In the genomic region with DNA sequence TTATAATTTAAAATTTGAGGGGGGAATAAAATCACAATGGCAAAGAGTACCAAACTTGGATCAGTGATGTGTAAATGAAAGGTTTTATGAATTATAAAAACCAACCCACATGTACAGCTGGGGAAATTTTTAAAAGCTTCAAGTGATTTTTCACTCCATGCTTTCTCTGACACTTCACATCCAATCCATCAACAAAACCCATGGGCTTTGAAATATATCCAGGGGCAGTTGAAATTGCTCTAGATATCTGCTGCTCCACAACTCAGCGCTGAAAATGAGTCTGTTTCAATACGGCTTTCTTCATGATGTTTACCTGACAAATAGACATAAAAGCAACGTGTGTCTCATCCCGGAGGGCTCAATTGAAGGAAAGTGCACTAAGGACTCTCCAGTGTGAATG, we compare ENCODE assay signal across 27 mouse cellular contexts.
"Had no signal": no experiment of that assay in that cellular context is flagged by ENCODE, and none has a peak within 500 bp of the region (broad histone marks: within the 10 kb centered on the region; RNA-seq: fewer than 3 reads in every experiment).

No protein-coding gene starts in this region.

- H3K4me2 ChIP-seq: embryonic facial prominence, embryonic 12.5 days; embryonic facial prominence, embryonic 13.5 days; embryonic facial prominence, embryonic 15.5 days; forebrain, embryonic 12.5 days; forebrain, embryonic 13.5 days; forebrain, embryonic 15.5 days had no signal

- H3K4me1 ChIP-seq: embryonic facial prominence, embryonic 10.5 days; embryonic facial prominence, embryonic 12.5 days; embryonic facial prominence, embryonic 13.5 days; embryonic facial prominence, embryonic 15.5 days; forebrain, embryonic 10.5 days; forebrain, embryonic 12.5 days; forebrain, embryonic 13.5 days; forebrain, embryonic 15.5 days had no signal

- H3K27me3 ChIP-seq: embryonic facial prominence, embryonic 12.5 days; embryonic facial prominence, embryonic 13.5 days; embryonic facial prominence, embryonic 15.5 days; forebrain, embryonic 12.5 days; forebrain, embryonic 13.5 days; forebrain, embryonic 15.5 days had no signal

- H3K36me3 ChIP-seq: embryonic facial prominence, embryonic 10.5 days; embryonic facial prominence, embryonic 12.5 days; embryonic facial prominence, embryonic 13.5 days; embryonic facial prominence, embryonic 15.5 days; forebrain, embryonic 10.5 days; forebrain, embryonic 12.5 days; forebrain, embryonic 15.5 days had no signal

- H3K9me3 ChIP-seq: embryonic facial prominence, embryonic 10.5 days; embryonic facial prominence, embryonic 12.5 days; embryonic facial prominence, embryonic 13.5 days; embryonic facial prominence, embryonic 15.5 days; forebrain, embryonic 10.5 days; forebrain, embryonic 12.5 days; forebrain, embryonic 13.5 days; forebrain, embryonic 15.5 days had no signal

- DNase-seq: cerebellum, adult 8-10 months; cerebellum, adult 9-10 months; cerebellum, adult 9-11 months; cerebellum, postnatal 10 days; cerebellum, postnatal 14 days; cerebellum, postnatal 25 days; cerebellum, postnatal 36 days; embryo, embryonic 11 days; gastrocnemius, adult 2 months; gastrocnemius, postnatal 10 days; gastrocnemius, postnatal 14 days; gastrocnemius, postnatal 25 days; gastrocnemius, postnatal 36 days; heart, adult 11 months; heart, adult 18-20 months; heart, adult 2 months had no signal

- ATAC-seq: forebrain, embryonic 13.5 days; forebrain, embryonic 14.5 days; forebrain, embryonic 15.5 days; forebrain, embryonic 16.5 days had no signal

- H3K9ac ChIP-seq: embryonic facial prominence, embryonic 12.5 days; embryonic facial prominence, embryonic 13.5 days; embryonic facial prominence, embryonic 15.5 days; forebrain, embryonic 12.5 days; forebrain, embryonic 13.5 days; forebrain, embryonic 15.5 days had no signal

- H3K27ac ChIP-seq: embryonic facial prominence, embryonic 10.5 days; embryonic facial prominence, embryonic 12.5 days; embryonic facial prominence, embryonic 13.5 days; embryonic facial prominence, embryonic 15.5 days; forebrain, embryonic 10.5 days; forebrain, embryonic 12.5 days; forebrain, embryonic 13.5 days; forebrain, embryonic 15.5 days; gastrocnemius, adult 2 months; heart, adult 2 months had no signal

- H3K4me3 ChIP-seq: embryonic facial prominence, embryonic 10.5 days; embryonic facial prominence, embryonic 12.5 days; embryonic facial prominence, embryonic 13.5 days; embryonic facial prominence, embryonic 15.5 days; erythroblast, embryonic 14.5 days; forebrain, embryonic 10.5 days; forebrain, embryonic 12.5 days; forebrain, embryonic 13.5 days; forebrain, embryonic 15.5 days; gastrocnemius, adult 2 months; heart, adult 2 months had no signal
